Mouse (Mus musculus): ENCODE data around the gene Mpzl1.

The Mpzl1 gene

GRCm38 (mm10) chr1:165616652-165617051 is 17.7 kb downstream of the Mpzl1 start:
- no peak for DNase-seq (ENCODE audit: low read depth, low spot score)

- DNase-seq (ENCODE audit: low read depth, low spot score), result no peak
Observed at GRCm38 (mm10) chr1:165614793-165615192, 19.5 kb downstream of the Mpzl1 start.

- DNase-seq (ENCODE audit: low read depth, low spot score), result no peak
Observed at GRCm38 (mm10) chr1:165613926-165614325, 20.4 kb downstream of the Mpzl1 start.

- DNase-seq (ENCODE audit: low read depth, low spot score), result no peak
Observed at GRCm38 (mm10) chr1:165612714-165613113, 21.6 kb downstream of the Mpzl1 start.

GRCm38 (mm10) chr1:165610321-165610999 is 23.9 kb downstream of the Mpzl1 start:
- no peak for DNase-seq (ENCODE audit: low read depth, low spot score)

- DNase-seq (ENCODE audit: low read depth, low spot score), result no peak
Observed at GRCm38 (mm10) chr1:165609495-165610320, 24.6 kb downstream of the Mpzl1 start.

- DNase-seq (ENCODE audit: low read depth, low spot score), result no peak
Observed at GRCm38 (mm10) chr1:165608904-165609303, 25.4 kb downstream of the Mpzl1 start.

GRCm38 (mm10) chr1:165605774-165606173 is 28.6 kb downstream of the Mpzl1 start:
- no peak for DNase-seq (ENCODE audit: low read depth, low spot score)

- no peak for DNase-seq (ENCODE audit: low read depth, low spot score)
Observed at GRCm38 (mm10) chr1:165605108-165605507, 29.2 kb downstream of the Mpzl1 start.

GRCm38 (mm10) chr1:165604203-165604602 is 30.1 kb downstream of the Mpzl1 start:
- no peak for DNase-seq (ENCODE audit: low read depth, low spot score)

- no peak for DNase-seq (ENCODE audit: low read depth, low spot score)
Observed at GRCm38 (mm10) chr1:165603218-165603617, 31.1 kb downstream of the Mpzl1 start.

- DNase-seq (ENCODE audit: low read depth, low spot score), result no peak
Observed at GRCm38 (mm10) chr1:165601775-165602280, 32.5 kb downstream of the Mpzl1 start.

- no peak for DNase-seq (ENCODE audit: low read depth, low spot score)
Observed at GRCm38 (mm10) chr1:165594699-165595421, 39.5 kb downstream of the Mpzl1 start.

- DNase-seq (ENCODE audit: low read depth, low spot score), result no peak
Observed at GRCm38 (mm10) chr1:165592295-165593082, 41.8 kb downstream of the Mpzl1 start.

- DNase-seq (ENCODE audit: low read depth, low spot score), result no peak
Observed at GRCm38 (mm10) chr1:165590760-165591159, 43.6 kb downstream of the Mpzl1 start.

GRCm38 (mm10) chr1:165589280-165590048 is 44.9 kb downstream of the Mpzl1 start:
- no peak for DNase-seq (ENCODE audit: low read depth, low spot score)

GRCm38 (mm10) chr1:165587845-165588244 is 46.5 kb downstream of the Mpzl1 start:
- DNase-seq (ENCODE audit: low read depth, low spot score), result no peak

GRCm38 (mm10) chr1:165586366-165586765 is 48.0 kb downstream of the Mpzl1 start:
- DNase-seq (ENCODE audit: low read depth, low spot score), result no peak

GRCm38 (mm10) chr1:165585389-165586104 is 48.8 kb downstream of the Mpzl1 start:
- DNase-seq (ENCODE audit: low read depth, low spot score), result no peak

All from c-Kit-negative CD71-positive TER-119-positive erythroid progenitor cells, embryonic 14.5 days (primary cell).